Mouse (Mus musculus) kidney, adult 2 months (tissue): ENCODE results near the gene Ghrhr.

Experiments
- CTCF ChIP-seq: fragments of 200-500 bp; conservative IDR thresholded peaks from 2 replicates; pipeline ENCODE4 v1.5.1; 2011; ENCODE audit warnings: low read depth, mild to moderate bottlenecking, control low read depth, low read length, moderate library complexity, mixed read lengths; ENCODE audit not compliant: insufficient read depth, insufficient read length
- POLR2A ChIP-seq: fragments of 200-500 bp; IDR thresholded peaks from one replicate; pipeline ENCODE4 v1.6.1; 2011; ENCODE audit warnings: low read depth, low read length, control low read depth

GRCm38 (mm10) chr6:55350383-55350952 lies 25.6 kb upstream of the Ghrhr start:
- no peak for TF ChIP-seq CTCF
- TF ChIP-seq POLR2A, result no peak
